Mouse (Mus musculus) ES-Bruce4 (cell line): ENCODE measurements around the gene Spock1. TPM values are rescaled to one million over a fixed set of nuclear protein-coding genes. Genes with fewer than 3 reads are reported as not detected.

Experiments
- H3K27ac ChIP-seq: 2 replicates; pipeline ENCODE4 v1.5.1; 2012; ENCODE audit warnings: low read length, inconsistent platforms; ENCODE audit not compliant: insufficient read depth
- H3K27me3 ChIP-seq: 2 replicates; pipeline ENCODE4 v1.6.1; 2012; ENCODE audit warnings: mild to moderate bottlenecking, low read length, inconsistent platforms; ENCODE audit not compliant: control insufficient read depth, poor library complexity, insufficient read depth, severe bottlenecking
- H3K36me3 ChIP-seq: 2 replicates; pipeline ENCODE4 v1.6.1; 2012; ENCODE audit warnings: inconsistent platforms, mild to moderate bottlenecking, low read length, moderate library complexity; ENCODE audit not compliant: control insufficient read depth, poor library complexity, insufficient read depth, severe bottlenecking
- H3K4me1 ChIP-seq: one replicate; pipeline ENCODE4 v1.8.1; 2011; ENCODE audit warnings: low read length; ENCODE audit not compliant: control insufficient read depth, insufficient read depth
- H3K4me3 ChIP-seq: 2 replicates; pipeline ENCODE4 v1.5.1; 2011; ENCODE audit warnings: low read depth, mild to moderate bottlenecking, low read length
- H3K9ac ChIP-seq: 2 replicates; pipeline ENCODE4 v1.6.1; 2012; ENCODE audit warnings: low read depth, mild to moderate bottlenecking, inconsistent platforms; ENCODE audit not compliant: poor library complexity, severe bottlenecking
- H3K9me3 ChIP-seq: replicated peaks from 2 replicates; pipeline ENCODE4 v1.6.1; 2012; ENCODE audit warnings: mild to moderate bottlenecking, low read length, inconsistent platforms; ENCODE audit not compliant: control insufficient read depth, poor library complexity, insufficient read depth, severe bottlenecking
- CTCF ChIP-seq: IDR thresholded peaks from one replicate; pipeline ENCODE4 v1.8.1; 2011; ENCODE audit warnings: low read depth, low read length
- EP300 ChIP-seq: IDR thresholded peaks from 2 replicates; pipeline ENCODE4 v1.6.1; 2011; ENCODE audit warnings: low read depth, low read length; ENCODE audit not compliant: insufficient read depth
- POLR2A ChIP-seq: IDR thresholded peaks from one replicate; pipeline ENCODE4 v1.8.1; 2011; ENCODE audit warnings: low read length; ENCODE audit not compliant: insufficient read depth
- polyA plus RNA-seq: library from polyadenylated mRNA; stranded (reverse); fragments of >200 nt; gene quantifications from 2 replicates; pipeline ENCODE4 v1.2.4, GENCODE M21; 2011; ENCODE audit warnings: low read depth; ENCODE audit not compliant: missing spikeins, insufficient read depth, insufficient read length

Spock1 gene
- polyA plus RNA-seq, 1 experiment, result 0.61 TPM

DNA sequence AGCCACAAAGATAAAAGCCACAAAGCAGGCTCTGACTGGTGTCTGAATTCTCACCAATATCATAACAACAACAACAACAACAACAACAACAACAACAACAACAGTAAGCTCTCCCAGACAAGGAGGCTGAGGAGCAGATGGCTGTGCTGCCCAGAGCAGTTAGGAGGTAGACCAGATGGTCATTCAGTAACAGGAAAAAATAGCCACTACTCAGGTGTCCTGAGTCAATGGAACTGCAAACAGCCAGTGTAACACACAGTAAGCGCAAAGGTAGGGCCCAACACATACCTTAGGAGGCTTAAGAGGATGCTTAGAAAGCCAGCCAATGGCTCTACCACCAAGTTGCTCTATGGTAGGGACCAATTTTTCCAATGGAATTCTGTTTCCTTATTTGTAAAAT is 59.2 kb downstream of the Spock1 start:
- no peak overlapping the region for H3K9ac ChIP-seq
- TF ChIP-seq EP300, result no peak
- no peak for TF ChIP-seq CTCF
- TF ChIP-seq POLR2A, result no peak

GRCm38 (mm10) chr13:57847101-57847500 is 61.0 kb downstream of the Spock1 start:
- Histone ChIP-seq H3K9me3 (no peaks in the 10 kb centered on the region), H3K4me3 (no peak overlapping the region), H3K27ac (no peak overlapping the region), H3K4me1 (no peaks in the 10 kb centered on the region), H3K27me3 (no peaks in the 10 kb centered on the region), H3K9ac (no peak overlapping the region), H3K36me3 (no peaks in the 10 kb centered on the region)
- no peak for TF ChIP-seq EP300
- TF ChIP-seq POLR2A, result no peak
- TF ChIP-seq CTCF, result no peak

More for the DNA sequence above, 59.2 kb downstream of the Spock1 start:
- Histone ChIP-seq H3K27ac (no peak overlapping the region), H3K9me3 (no peaks in the 10 kb centered on the region), H3K27me3 (no peaks in the 10 kb centered on the region), H3K4me3 (no peak overlapping the region), H3K4me1 (no peaks in the 10 kb centered on the region), H3K36me3 (no peaks in the 10 kb centered on the region)

GRCm38 (mm10) chr13:57846468-57846867 is 61.7 kb downstream of the Spock1 start:
- TF ChIP-seq EP300, result no peak
- no peak for TF ChIP-seq POLR2A
- TF ChIP-seq CTCF, result no peak
- Histone ChIP-seq H3K27me3 (no peaks in the 10 kb centered on the region), H3K27ac (no peak overlapping the region), H3K4me1 (no peaks in the 10 kb centered on the region), H3K36me3 (no peaks in the 10 kb centered on the region), H3K9me3 (no peaks in the 10 kb centered on the region), H3K4me3 (no peak overlapping the region), H3K9ac (no peak overlapping the region)

DNA sequence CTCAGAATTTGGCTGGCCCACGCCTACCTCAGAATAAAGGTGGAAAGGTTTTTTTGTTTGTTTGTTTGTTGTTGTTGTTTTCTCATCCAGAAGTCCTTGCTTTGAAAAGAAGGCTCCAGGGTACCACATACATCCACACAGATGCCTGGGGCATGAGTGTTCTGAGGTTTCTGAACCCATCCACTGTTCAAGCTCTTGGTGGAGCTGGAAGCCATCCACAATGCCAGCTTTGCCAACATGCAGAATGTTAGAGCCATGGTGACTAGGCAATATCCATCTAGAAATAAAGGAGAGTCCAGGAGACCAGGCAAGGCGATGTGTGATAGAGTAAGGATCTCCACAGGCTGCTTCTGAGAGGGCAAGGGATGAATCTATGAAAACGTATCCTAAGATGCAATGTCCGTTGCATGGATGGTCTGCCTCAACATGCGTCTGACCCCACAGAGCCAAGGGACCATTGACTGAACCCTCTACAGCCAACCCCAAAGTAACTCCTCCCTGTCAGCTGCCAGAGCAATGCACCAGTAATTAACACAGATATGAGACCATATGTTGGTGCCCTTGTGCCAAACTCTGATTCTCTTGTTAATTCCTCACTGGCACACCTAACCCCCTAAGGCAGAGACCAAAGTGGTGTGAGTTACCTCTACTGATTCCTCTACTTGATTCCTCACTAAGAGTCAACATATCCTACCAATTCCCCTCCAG is 66.8 kb downstream of the Spock1 start:
- Histone ChIP-seq H3K4me1 (no peaks in the 10 kb centered on the region), H3K4me3 (no peak overlapping the region), H3K36me3 (no peaks in the 10 kb centered on the region), H3K27me3 (no peaks in the 10 kb centered on the region), H3K9me3 (no peaks in the 10 kb centered on the region), H3K27ac (no peak overlapping the region), H3K9ac (no peak overlapping the region)
- TF ChIP-seq CTCF (no peak), EP300 (no peak)

GRCm38 (mm10) chr13:57837691-57838437 is 70.3 kb downstream of the Spock1 start:
- H3K9ac ChIP-seq, result no peak overlapping the region
- no peak for TF ChIP-seq EP300
- no peak for TF ChIP-seq POLR2A
- no peak for TF ChIP-seq CTCF

More at GRCm38 (mm10) chr13:57837691-57838437, 70.3 kb downstream of the Spock1 start:
- Histone ChIP-seq H3K36me3 (no peaks in the 10 kb centered on the region), H3K27ac (no peak overlapping the region), H3K9me3 (no peaks in the 10 kb centered on the region), H3K4me1 (no peaks in the 10 kb centered on the region), H3K27me3 (no peaks in the 10 kb centered on the region), H3K4me3 (no peak overlapping the region)
